Mouse (Mus musculus) spleen, adult 2 months (tissue): ENCODE data around the gene Il1r2. TPM values are rescaled to one million over a fixed set of nuclear protein-coding genes. Genes with fewer than 3 reads are reported as not detected.

Source experiments
- DNase-seq, 2 experiments: peaks; one replicate each; pipeline versions ENCODE4 v3.0.0 to v3.0.0-alpha.2; 2012 to 2021; ENCODE audit warnings: low spot score in 2 of 2, low read depth in 1 of 2
- H3K27ac ChIP-seq: fragments of 200-500 bp; 2 replicates; pipeline ENCODE4 v1.5.1; 2012; ENCODE audit warnings: low read length, inconsistent platforms; ENCODE audit not compliant: insufficient read depth
- H3K27me3 ChIP-seq: fragments of 200-500 bp; 2 replicates; pipeline ENCODE4 v1.6.1; 2012; ENCODE audit warnings: mild to moderate bottlenecking, moderate library complexity, low read length, inconsistent platforms; ENCODE audit not compliant: control insufficient read depth, insufficient read depth
- H3K36me3 ChIP-seq: fragments of 200-500 bp; 2 replicates; pipeline ENCODE4 v1.6.1; 2012; ENCODE audit warnings: mild to moderate bottlenecking, low read length, inconsistent platforms; ENCODE audit not compliant: control insufficient read depth, insufficient read depth
- H3K4me1 ChIP-seq: fragments of 200-500 bp; 2 replicates; pipeline ENCODE4 v1.6.1; 2011; ENCODE audit warnings: inconsistent platforms; ENCODE audit not compliant: control insufficient read depth, insufficient read depth, insufficient read length
- H3K4me3 ChIP-seq: fragments of 200-500 bp; 2 replicates; pipeline ENCODE4 v1.5.1; 2011; ENCODE audit warnings: mild to moderate bottlenecking, inconsistent platforms; ENCODE audit not compliant: insufficient read depth, insufficient read length; ENCODE audit errors: extremely low read depth
- CTCF ChIP-seq: fragments of 200-500 bp; IDR thresholded peaks from 2 replicates; pipeline ENCODE4 v1.5.1; 2011; ENCODE audit warnings: mild to moderate bottlenecking, inconsistent platforms; ENCODE audit not compliant: insufficient read depth, insufficient read length, insufficient replicate concordance; ENCODE audit errors: extremely low read depth
- POLR2A ChIP-seq: fragments of 200-500 bp; IDR thresholded peaks from 2 replicates; pipeline ENCODE4 v1.6.1; 2011; ENCODE audit warnings: low read depth, low read length, inconsistent platforms
- WGBS: fragments of 180-500 bp; shearing (Covaris S2); methylation state at CpG from one replicate; pipeline ENCODE4 v1.1.7; 2018; 5-methylcytosine and 5-hydroxymethylcytosine counted together
- polyA plus RNA-seq: library from polyadenylated mRNA; depleted of rRNA; stranded (reverse); fragments of >200 nt; gene quantifications from 2 replicates; pipeline ENCODE4 v1.2.3, GENCODE M21; 2012; rRNA removed

The Il1r2 gene
- polyA plus RNA-seq, 1 experiment = 1.2 TPM

DNA sequence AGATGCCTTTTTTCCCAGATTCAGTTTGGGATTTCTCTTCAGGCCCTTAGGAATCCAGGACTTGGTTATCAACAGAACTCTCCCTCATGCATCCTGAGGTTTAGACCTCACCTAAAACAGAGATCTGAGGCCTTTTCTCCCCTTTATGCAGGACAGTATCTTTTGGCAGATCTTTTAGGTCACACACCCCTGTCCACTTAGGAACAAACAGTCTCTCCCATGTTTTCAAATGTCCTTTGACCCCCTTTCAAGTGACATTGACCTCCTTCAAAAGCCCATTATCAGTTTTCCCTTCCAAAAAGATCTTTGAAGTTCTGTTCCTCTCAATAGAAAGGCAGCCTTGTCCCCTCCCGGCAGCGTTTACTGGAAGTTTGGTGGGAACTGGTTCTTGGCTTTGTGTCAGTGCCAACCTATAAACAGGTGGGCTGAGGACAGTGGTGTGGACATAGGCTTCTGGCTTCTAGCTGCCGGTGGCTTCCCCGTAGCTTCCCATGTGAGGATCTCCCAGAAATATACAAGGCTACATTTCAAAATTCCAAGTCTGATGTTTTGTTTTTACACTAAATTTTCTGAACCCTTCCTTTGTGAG, 89.5 kb downstream of the Il1r2 start:
- Histone ChIP-seq H3K36me3 (no peaks in the 10 kb centered on the region), H3K4me1 (no peaks in the 10 kb centered on the region), H3K27ac (no peak overlapping the region), H3K27me3 (no peaks in the 10 kb centered on the region), H3K4me3 (no peak overlapping the region)
- WGBS = 90% methylated on average over 4 of the region's 4 CpGs
- TF ChIP-seq CTCF (no peak), POLR2A (no peak)
- DNase-seq = no peak

DNA sequence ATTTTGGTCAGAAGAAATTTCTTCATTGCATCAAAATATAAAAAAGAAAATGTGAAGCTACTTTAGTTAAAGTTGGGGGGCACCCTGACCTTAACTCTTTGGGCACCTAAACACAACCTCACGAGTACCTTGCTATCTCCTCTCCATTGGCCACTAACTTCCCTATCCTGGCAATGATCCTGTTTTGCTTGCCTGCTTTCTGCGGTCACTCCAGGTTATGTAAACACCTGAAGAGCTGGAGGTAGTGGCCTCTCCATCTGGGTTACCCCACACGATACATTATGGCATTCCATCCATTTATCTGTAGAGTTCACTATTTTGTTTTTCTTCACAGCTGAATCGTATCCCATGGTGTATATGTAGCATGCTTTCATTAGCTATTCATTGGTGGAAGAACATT, 90.5 kb downstream of the Il1r2 start:
- DNase-seq = no peak

DNA sequence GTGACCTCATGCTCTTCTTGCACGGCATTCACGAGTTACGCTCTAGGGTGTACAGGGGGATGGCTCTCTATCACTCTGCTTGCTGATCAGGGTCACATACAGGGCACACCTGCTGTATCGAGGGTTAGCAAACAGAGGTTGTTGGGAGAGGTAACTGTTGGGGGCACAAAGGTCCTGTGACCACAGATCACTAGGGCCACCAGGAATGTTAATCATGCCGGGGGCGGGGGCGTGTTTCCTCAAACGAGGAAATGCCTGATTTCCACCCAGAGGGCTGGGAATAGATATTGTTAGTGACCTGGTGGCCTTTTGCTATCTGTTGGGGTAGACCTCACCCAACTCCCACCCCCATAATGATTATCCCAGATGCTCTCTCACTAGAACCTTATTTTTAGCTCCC, 93.7 kb downstream of the Il1r2 start:
- Histone ChIP-seq H3K4me3 (no peak overlapping the region), H3K27me3 (no peaks in the 10 kb centered on the region), H3K36me3 (no peaks in the 10 kb centered on the region), H3K4me1 (no peaks in the 10 kb centered on the region), H3K27ac (no peak overlapping the region)
- no peak for TF ChIP-seq CTCF
- TF ChIP-seq POLR2A = no peak
- 95% methylated on average over 8 of the region's 8 CpGs for WGBS
- no peak for DNase-seq

More for the DNA sequence above, 90.5 kb downstream of the Il1r2 start:
- WGBS = 94% methylated on average over 4 of the region's 4 CpGs
- H3K36me3 ChIP-seq = no peaks in the 10 kb centered on the region
- no peak overlapping the region for H3K27ac ChIP-seq
- no peaks in the 10 kb centered on the region for H3K4me1 ChIP-seq
- TF ChIP-seq POLR2A (no peak), CTCF (no peak)
- H3K27me3 ChIP-seq = no peaks in the 10 kb centered on the region
- no peak overlapping the region; the same call in 1 of the 2 replicates for H3K4me3 ChIP-seq

DNA sequence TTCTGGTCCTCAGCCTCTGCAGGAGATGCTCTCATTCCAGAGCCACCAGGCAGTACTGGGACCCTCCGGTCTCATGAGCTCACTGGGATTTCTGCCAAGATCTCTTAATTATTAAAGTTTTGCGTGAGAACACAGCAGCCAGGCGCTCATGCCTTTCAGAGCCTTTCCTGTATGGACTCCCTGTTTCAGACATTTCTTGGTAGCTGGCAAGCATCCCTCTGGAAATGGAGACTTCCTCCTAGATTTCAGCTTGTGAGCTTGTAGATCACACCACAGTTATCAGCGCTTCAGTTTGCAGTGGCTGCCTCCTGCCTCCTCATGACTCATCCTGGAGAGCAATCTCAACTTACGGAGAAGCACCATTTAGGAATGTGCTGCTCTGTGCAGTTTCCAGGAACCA, 98.0 kb downstream of the Il1r2 start:
- H3K36me3 ChIP-seq = no peaks in the 10 kb centered on the region
- WGBS = 78% methylated on average over 5 of the region's 5 CpGs
- no peak for DNase-seq

DNA sequence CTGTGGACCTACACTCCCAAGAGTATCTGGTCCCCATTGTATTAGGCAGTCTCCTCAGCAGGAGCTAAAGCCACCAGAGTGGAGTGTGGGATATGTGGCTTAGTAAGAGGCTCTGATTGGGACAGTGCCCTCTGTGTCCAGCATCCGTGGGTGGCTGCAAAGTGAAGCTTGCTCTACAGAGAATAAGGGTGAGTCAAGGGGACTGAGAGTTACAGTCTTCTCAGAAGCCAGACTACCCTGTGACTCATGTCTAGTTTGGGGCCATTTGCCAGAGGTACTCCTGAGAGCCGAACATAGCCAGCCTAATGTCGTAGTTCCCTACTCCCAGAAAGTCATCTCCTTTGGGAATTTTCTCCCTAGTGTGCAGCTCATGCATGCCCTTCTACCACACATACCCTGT, 100.3 kb downstream of the Il1r2 start:
- H3K27me3 ChIP-seq = no peaks in the 10 kb centered on the region
- H3K27ac ChIP-seq = no peak overlapping the region

More for the DNA sequence above, 98.0 kb downstream of the Il1r2 start:
- Histone ChIP-seq H3K4me1 (no peaks in the 10 kb centered on the region), H3K27ac (no peak overlapping the region), H3K27me3 (no peaks in the 10 kb centered on the region), H3K4me3 (no peak overlapping the region)
- TF ChIP-seq POLR2A (no peak), CTCF (no peak)

More for the DNA sequence above, 100.3 kb downstream of the Il1r2 start:
- 82% methylated on average over 3 of the region's 3 CpGs for WGBS
- TF ChIP-seq CTCF (no peak), POLR2A (no peak)
- Histone ChIP-seq H3K4me1 (no peaks in the 10 kb centered on the region), H3K4me3 (no peak overlapping the region), H3K36me3 (no peaks in the 10 kb centered on the region)
- no peak for DNase-seq

Other genes starting within 250 kb of the Il1r2 start
- 54.3 and 60.7 TPM in 2 replicates for gene Map4k4, start 173.2 kb upstream of the Il1r2 start, polyA plus RNA-seq
- 3.9 and 5.2 TPM in 2 replicates for gene Il1r1, start 151.0 kb downstream of the Il1r2 start, polyA plus RNA-seq